Mouse (Mus musculus) MEL-GATA-1-ER (cell line): ENCODE data around the gene Adam11.

Experiments
- DNase-seq: peaks from one replicate; pipeline ENCODE4 v3.0.0-alpha.2; 2012; ENCODE audit warnings: low read depth; ENCODE audit errors: extremely low read depth

The Adam11 gene

GRCm38 (mm10) chr11:102821231-102821630, 60.0 kb downstream of the Adam11 start:
- DNase-seq, result no peak

DNA sequence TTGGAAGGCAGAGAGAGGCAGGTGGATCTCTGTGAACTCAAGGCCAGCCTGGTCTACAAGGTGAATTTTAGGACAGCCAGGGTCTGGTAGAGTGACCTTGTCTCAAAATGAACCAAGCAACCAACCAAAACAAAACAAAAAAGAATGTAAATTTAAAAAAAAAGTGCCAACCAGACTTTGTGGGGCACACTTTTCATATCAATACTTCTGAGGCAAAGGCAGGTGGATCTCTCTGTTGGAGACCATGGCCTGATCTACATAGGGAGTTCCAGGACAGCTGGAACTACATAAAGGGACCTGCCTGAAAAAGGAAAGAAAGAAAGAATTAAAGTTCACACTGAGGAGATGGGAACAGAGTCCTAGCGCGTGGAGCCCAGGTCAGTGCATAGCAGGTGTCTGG, 65.2 kb downstream of the Adam11 start:
- DNase-seq, result no peak

DNA sequence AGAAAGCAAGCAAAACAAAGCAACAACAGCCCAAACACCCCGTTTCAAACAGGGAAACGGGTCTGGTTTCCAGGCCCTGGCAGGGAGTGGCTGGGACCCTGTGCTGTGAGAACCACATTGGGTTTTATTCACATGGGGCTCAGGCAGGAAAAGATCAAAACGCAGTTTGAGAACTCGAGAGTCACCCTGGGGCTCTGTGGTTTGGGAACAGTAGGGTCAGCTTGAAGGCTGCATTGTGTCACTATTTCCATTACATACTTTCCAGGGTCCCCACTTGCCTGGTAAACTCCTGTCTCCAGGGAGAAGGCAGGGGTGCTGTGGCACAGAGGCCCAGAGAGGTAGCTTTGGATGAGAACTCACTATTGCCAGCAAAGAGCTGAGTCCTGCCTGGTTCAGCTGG, 65.9 kb downstream of the Adam11 start:
- no peak for DNase-seq
